Mouse (Mus musculus) C2C12 (cell line): ENCODE measurements around the gene Cdk17. TPM values are rescaled to one million over a fixed set of nuclear protein-coding genes. Genes with fewer than 3 reads are reported as not detected.

Experiments
- H3K27me3 ChIP-seq: one replicate; pipeline ENCODE4 v1.6.1; 2011; ENCODE audit not compliant: control insufficient read depth, insufficient read depth, insufficient read length
- H3K36me3 ChIP-seq: one replicate; pipeline ENCODE4 v1.6.1; 2011; ENCODE audit not compliant: control insufficient read depth, insufficient read depth
- H3K4me3 ChIP-seq: one replicate; pipeline ENCODE4 v1.5.1; 2011; ENCODE audit warnings: mild to moderate bottlenecking, control low read depth; ENCODE audit not compliant: poor library complexity, insufficient read depth, severe bottlenecking
- H3K79me2 ChIP-seq: one replicate; pipeline ENCODE4 v1.6.1; 2011; ENCODE audit not compliant: control insufficient read depth, insufficient read depth
- H3K79me3 ChIP-seq: one replicate; pipeline ENCODE4 v1.6.1; 2011; ENCODE audit warnings: low read depth, control low read depth
- H3ac ChIP-seq: one replicate; pipeline ENCODE3; 2011; ENCODE audit warnings: low read depth; ENCODE audit not compliant: control insufficient read depth, insufficient read length
- CEBPB ChIP-seq: IDR thresholded peaks from one replicate; pipeline ENCODE4 v1.6.1; 2011; ENCODE audit warnings: low read depth, mild to moderate bottlenecking, control low read depth, moderate library complexity
- CTCF ChIP-seq: IDR thresholded peaks from one replicate; pipeline ENCODE4 v1.5.1; 2011; ENCODE audit not compliant: control insufficient read depth, insufficient read depth, insufficient read length
- FOSL1 ChIP-seq: IDR thresholded peaks from one replicate; pipeline ENCODE4 v1.8.0; 2011; ENCODE audit warnings: mild to moderate bottlenecking, low read length; ENCODE audit not compliant: poor library complexity, insufficient read depth, severe bottlenecking
- MAX ChIP-seq: IDR thresholded peaks from one replicate; pipeline ENCODE4 v1.6.1; 2011; ENCODE audit warnings: mild to moderate bottlenecking, control low read depth
- MYOD1 ChIP-seq: IDR thresholded peaks from one replicate; pipeline ENCODE4 v1.6.1; 2011; ENCODE audit warnings: low read depth; ENCODE audit not compliant: control insufficient read depth, insufficient read length
- MYOG ChIP-seq: IDR thresholded peaks from one replicate; pipeline ENCODE4 v1.6.1; 2011; ENCODE audit not compliant: control insufficient read depth, insufficient read length; ENCODE audit errors: extremely low read depth
- USF1 ChIP-seq: IDR thresholded peaks from one replicate; pipeline ENCODE4 v1.6.1; 2011; ENCODE audit warnings: low read depth, mild to moderate bottlenecking, control low read depth, moderate library complexity
- polyA plus RNA-seq: library from polyadenylated mRNA; unstranded; fragments of >200 nt; fragmentation: generic; extraction: Trizol; gene quantifications from one replicate; pipeline ENCODE4 v1.2.1, GENCODE M21; 2012; ENCODE audit warnings: missing spikeins

Gene Cdk17
- polyA plus RNA-seq, 1 experiment: 7.4 TPM

- H3K4me3 ChIP-seq: no peak overlapping the region
- H3K27me3 ChIP-seq: no peaks in the 10 kb centered on the region
- no peak overlapping the region for H3ac ChIP-seq
- H3K36me3 ChIP-seq: peaks cover 83% of the 10 kb centered on the region
- no peak for TF ChIP-seq CTCF
- no peak for TF ChIP-seq MYOD1
- TF ChIP-seq CEBPB: no peak
- TF ChIP-seq MYOG: no peak
- TF ChIP-seq USF1: no peak
- TF ChIP-seq FOSL1: no peak
- no peak for TF ChIP-seq MAX
- peaks cover 91% of the 10 kb centered on the region for H3K79me2 ChIP-seq
- peaks cover 31% of the 10 kb centered on the region for H3K79me3 ChIP-seq
Observed at GRCm38 (mm10) chr10:93280586-93280985, 119.9 kb downstream of the Cdk17 start.

GRCm38 (mm10) chr10:93281092-93281491 lies 120.4 kb downstream of the Cdk17 start:
- peaks cover 84% of the 10 kb centered on the region for H3K36me3 ChIP-seq
- peaks cover 91% of the 10 kb centered on the region for H3K79me2 ChIP-seq
- TF ChIP-seq USF1: no peak
- no peak for TF ChIP-seq MAX
- no peak for TF ChIP-seq MYOD1
- no peak for TF ChIP-seq FOSL1
- peaks cover 36% of the 10 kb centered on the region for H3K79me3 ChIP-seq
- H3K27me3 ChIP-seq: no peaks in the 10 kb centered on the region
- H3K4me3 ChIP-seq: no peak overlapping the region
- H3ac ChIP-seq: no peak overlapping the region

- Histone ChIP-seq H3K4me3 (no peak overlapping the region), H3ac (no peak overlapping the region), H3K27me3 (no peaks in the 10 kb centered on the region), H3K36me3 (peaks cover 82% of the 10 kb centered on the region), H3K79me3 (peaks cover 47% of the 10 kb centered on the region), H3K79me2 (peaks cover 90% of the 10 kb centered on the region)
- TF ChIP-seq MAX (no peak), FOSL1 (no peak), MYOD1 (no peak), CTCF (no peak), MYOG (no peak), CEBPB (no peak)
Observed at GRCm38 (mm10) chr10:93282526-93282964, 121.9 kb downstream of the Cdk17 start.

- H3K4me3 ChIP-seq: no peak overlapping the region
- H3K79me3 ChIP-seq: peaks cover 44% of the 10 kb centered on the region
- H3K27me3 ChIP-seq: no peaks in the 10 kb centered on the region
- no peak overlapping the region for H3ac ChIP-seq
- TF ChIP-seq MYOD1: no peak
- TF ChIP-seq MAX: no peak
- no peak for TF ChIP-seq USF1
- TF ChIP-seq MYOG: no peak
- TF ChIP-seq CEBPB: no peak
- TF ChIP-seq FOSL1: no peak
- TF ChIP-seq CTCF: no peak
- H3K79me2 ChIP-seq: peaks cover 86% of the 10 kb centered on the region
- H3K36me3 ChIP-seq: peaks cover 80% of the 10 kb centered on the region
Observed at GRCm38 (mm10) chr10:93283258-93283657, 122.6 kb downstream of the Cdk17 start.

- Histone ChIP-seq H3K27me3 (no peaks in the 10 kb centered on the region), H3K36me3 (peaks cover 66% of the 10 kb centered on the region)
Observed at GRCm38 (mm10) chr10:93285489-93285888, 124.8 kb downstream of the Cdk17 start.

GRCm38 (mm10) chr10:93287551-93288145 lies 127.0 kb downstream of the Cdk17 start:
- TF ChIP-seq USF1 (no peak), CEBPB (peak; percentile 72), MYOG (no peak), MAX (peak; percentile 60), FOSL1 (peak; percentile 70), MYOD1 (peak; percentile 22), CTCF (no peak)
- peaks cover 60% of the 10 kb centered on the region for H3K36me3 ChIP-seq
- peak overlapping the region; percentile 23 for H3ac ChIP-seq
- peaks cover 62% of the 10 kb centered on the region for H3K79me3 ChIP-seq
- no peak overlapping the region for H3K4me3 ChIP-seq
- no peaks in the 10 kb centered on the region for H3K27me3 ChIP-seq
- H3K79me2 ChIP-seq: peaks cover 89% of the 10 kb centered on the region

More at GRCm38 (mm10) chr10:93285489-93285888, 124.8 kb downstream of the Cdk17 start:
- Histone ChIP-seq H3K79me3 (peaks cover 45% of the 10 kb centered on the region), H3K79me2 (peaks cover 89% of the 10 kb centered on the region), H3K4me3 (no peak overlapping the region), H3ac (no peak overlapping the region)
- no peak for TF ChIP-seq MYOD1
- TF ChIP-seq CTCF: no peak
- TF ChIP-seq FOSL1: no peak
- no peak for TF ChIP-seq USF1
- no peak for TF ChIP-seq MYOG
- TF ChIP-seq CEBPB: no peak
- TF ChIP-seq MAX: no peak
